Mouse (Mus musculus) bone marrow, adult 2 months (tissue): ENCODE results near the gene Kdf1.

Experiments used
- CTCF ChIP-seq: fragments of 200-500 bp; IDR thresholded peaks from 2 replicates; pipeline ENCODE4 v1.5.1; 2011; ENCODE audit warnings: low read length, control low read depth; ENCODE audit not compliant: control insufficient read depth, insufficient read depth
- POLR2A ChIP-seq: fragments of 200-500 bp; IDR thresholded peaks from 2 replicates; pipeline ENCODE4 v1.6.1; 2011; ENCODE audit warnings: low read depth, mild to moderate bottlenecking, control low read depth, low read length, borderline replicate concordance; ENCODE audit not compliant: control insufficient read depth

- TF ChIP-seq POLR2A (no peak), CTCF (no peak)
These were observed 38.4 kb downstream of the Kdf1 start for GRCm38 (mm10) chr4:133557041-133557717.
